Mouse (Mus musculus) heart, embryonic 14.5 days (tissue): ENCODE results near the gene Acsm5. TPM values are rescaled to one million over a fixed set of nuclear protein-coding genes. Genes with fewer than 3 reads are reported as not detected.

Source experiments
- ATAC-seq: fragments of 200-750 bp; cut with Nextera tagmentation; 2 replicates; pipeline ENCODE4 v1.8.0; 2017; ENCODE audit warnings: low read depth, moderate TSS enrichment; ENCODE audit not compliant: insufficient number of reproducible peaks, insufficient read depth, low FRiP score
- H3K27ac ChIP-seq, 2 experiments: fragments of 200-500 bp in 1 of 2; fragments of 300-500 bp in 1 of 2; sonication (generic) in 1 of 2; replicated peaks in 1 of 2; 2 replicates each; pipeline ENCODE4 v1.5.1; 2012 to 2014; ENCODE audit warnings: low read depth in 2 of 2, low read length in 2 of 2, control low read depth in 1 of 2, mild to moderate bottlenecking in 1 of 2, mixed read lengths in 1 of 2; ENCODE audit not compliant: control insufficient read depth in 1 of 2, insufficient read depth in 1 of 2
- H3K27me3 ChIP-seq: fragments of 300-500 bp; sonication (generic); 2 replicates; pipeline ENCODE4 v1.6.1; 2014; ENCODE audit warnings: mild to moderate bottlenecking, low read length, control low read depth; ENCODE audit not compliant: control insufficient read depth, insufficient read depth
- H3K36me3 ChIP-seq: fragments of 300-500 bp; sonication (generic); 2 replicates; pipeline ENCODE4 v1.6.1; 2014; ENCODE audit warnings: mild to moderate bottlenecking, control low read depth, low read length, mixed read lengths; ENCODE audit not compliant: control insufficient read depth, insufficient read depth
- H3K4me1 ChIP-seq, 2 experiments: fragments of 200-500 bp in 1 of 2; fragments of 300-500 bp in 1 of 2; sonication (generic) in 1 of 2; 2 replicates each; pipeline ENCODE4 v1.6.1; 2012 to 2014; ENCODE audit warnings: low read length in 2 of 2, control low read depth in 1 of 2, mixed read lengths in 1 of 2; ENCODE audit not compliant: control insufficient read depth in 2 of 2, insufficient read depth in 2 of 2
- H3K4me2 ChIP-seq: fragments of 300-500 bp; sonication (generic); 2 replicates; pipeline ENCODE4 v1.6.1; 2014; ENCODE audit warnings: mild to moderate bottlenecking, low read length
- H3K4me3 ChIP-seq, 2 experiments: fragments of 200-500 bp in 1 of 2; fragments of 300-500 bp in 1 of 2; sonication (generic) in 1 of 2; 2 replicates each; pipeline ENCODE4 v1.5.1; 2012 to 2014; ENCODE audit warnings: low read length in 2 of 2, mild to moderate bottlenecking in 2 of 2, control low read depth in 1 of 2, low read depth in 1 of 2, moderate library complexity in 1 of 2; ENCODE audit not compliant: control insufficient read depth in 1 of 2, insufficient read depth in 1 of 2
- H3K9ac ChIP-seq: fragments of 300-500 bp; sonication (generic); 2 replicates; pipeline ENCODE4 v1.6.1; 2014; ENCODE audit warnings: mild to moderate bottlenecking, low read length
- H3K9me3 ChIP-seq: fragments of 300-500 bp; sonication (generic); 2 replicates; pipeline ENCODE4 v1.6.1; 2016; ENCODE audit warnings: low read length, control low read depth; ENCODE audit not compliant: control insufficient read depth
- WGBS: fragments of 180-500 bp; shearing (Covaris S2); extraction: QIAGEN DNeasy Blood & Tissue Kit; methylation state at CpG from one replicate; pipeline ENCODE4 v1.1.7; 2014; 5-methylcytosine and 5-hydroxymethylcytosine counted together
- polyA plus RNA-seq: library from polyadenylated mRNA; unstranded; fragments of >200 nt; fragmentation: Nextera tagmentation; extraction: Ambion mirVana; gene quantifications from 2 replicates; pipeline ENCODE4 v1.2.1, GENCODE M21; 2014

The Acsm5 gene
- polyA plus RNA-seq, 1 experiment from 2014 or later, result not detected

DNA sequence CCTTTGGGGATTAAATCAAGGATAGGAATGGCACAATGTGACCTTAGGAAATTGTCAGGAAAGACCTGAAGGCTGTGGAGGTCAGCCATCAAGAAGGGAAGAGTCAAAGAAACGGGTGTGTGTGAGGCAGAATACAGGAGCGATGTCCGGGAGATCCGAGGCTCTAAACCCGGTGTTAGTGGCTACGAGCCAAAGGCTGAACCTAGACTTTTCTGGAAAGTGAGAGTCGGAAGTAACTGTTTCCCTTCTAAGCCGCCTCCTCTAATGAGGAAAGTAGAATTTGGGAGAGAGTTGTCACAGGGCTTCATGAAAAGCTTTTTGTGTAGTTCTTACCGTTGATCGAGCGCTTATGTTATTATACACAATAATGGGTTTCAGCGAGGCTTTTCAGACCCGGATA is 7.2 kb downstream of the Acsm5 start:
- H3K4me1 ChIP-seq, result no peaks in the 10 kb centered on the region
- H3K4me3 ChIP-seq, result no peak overlapping the region
- 77% methylated on average over 13 of the region's 13 CpGs for WGBS
- H3K9ac ChIP-seq, result no peak overlapping the region
- no peaks in the 10 kb centered on the region for H3K9me3 ChIP-seq
- no peaks in the 10 kb centered on the region for H3K36me3 ChIP-seq
- ATAC-seq, result no peak
- no peak overlapping the region for H3K4me2 ChIP-seq
- H3K27me3 ChIP-seq, result no peaks in the 10 kb centered on the region
- no peak overlapping the region for H3K27ac ChIP-seq

DNA sequence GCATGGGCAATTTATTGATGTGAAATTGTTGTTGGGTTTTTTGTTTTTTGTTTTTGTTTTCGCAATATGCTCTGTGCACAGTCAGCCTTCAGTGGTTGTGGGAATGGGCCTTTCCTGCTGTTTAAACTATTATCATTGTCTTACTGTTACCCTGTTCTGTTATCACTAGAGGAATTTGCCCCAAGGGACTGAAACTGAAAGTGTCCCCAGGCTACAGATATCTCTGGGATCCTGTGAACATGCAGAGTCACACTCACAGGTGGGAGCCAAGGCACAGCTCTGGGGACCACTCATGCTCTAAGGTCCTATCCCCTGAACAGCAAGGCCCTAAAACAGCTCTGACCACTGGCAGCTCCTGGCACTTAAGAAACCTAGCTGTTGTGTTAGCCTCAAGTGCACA is 7.9 kb downstream of the Acsm5 start:
- WGBS, result 86% methylated on average over 1 of the region's 1 CpGs
- H3K4me2 ChIP-seq, result no peak overlapping the region

GRCm38 (mm10) chr7:119527548-119527947 is 8.3 kb downstream of the Acsm5 start:
- Histone ChIP-seq H3K9ac (no peak overlapping the region), H3K9me3 (no peaks in the 10 kb centered on the region), H3K27me3 (no peaks in the 10 kb centered on the region), H3K27ac (no peak overlapping the region), H3K4me2 (no peak overlapping the region), H3K4me1 (no peaks in the 10 kb centered on the region), H3K36me3 (no peaks in the 10 kb centered on the region), H3K4me3 (no peak overlapping the region)
- 71% methylated on average over 2 of the region's 2 CpGs for WGBS
- ATAC-seq, result no peak

More for the DNA sequence above, 7.9 kb downstream of the Acsm5 start:
- Histone ChIP-seq H3K27ac (no peak overlapping the region), H3K9ac (no peak overlapping the region), H3K4me3 (no peak overlapping the region), H3K36me3 (no peaks in the 10 kb centered on the region), H3K9me3 (no peaks in the 10 kb centered on the region), H3K27me3 (no peaks in the 10 kb centered on the region), H3K4me1 (no peaks in the 10 kb centered on the region)
- no peak for ATAC-seq

GRCm38 (mm10) chr7:119528617-119529016 is 9.4 kb downstream of the Acsm5 start:
- Histone ChIP-seq H3K4me2 (no peak overlapping the region), H3K9me3 (no peaks in the 10 kb centered on the region), H3K36me3 (no peaks in the 10 kb centered on the region), H3K27me3 (no peaks in the 10 kb centered on the region), H3K9ac (no peak overlapping the region), H3K27ac (no peak overlapping the region), H3K4me3 (no peak overlapping the region), H3K4me1 (no peaks in the 10 kb centered on the region)
- ATAC-seq, result no peak
- 60% methylated on average over 7 of the region's 7 CpGs for WGBS

- no peaks in the 10 kb centered on the region for H3K27me3 ChIP-seq
- no peak overlapping the region for H3K9ac ChIP-seq
- no peak overlapping the region for H3K27ac ChIP-seq
- no peak overlapping the region for H3K4me2 ChIP-seq
- H3K4me1 ChIP-seq, result no peaks in the 10 kb centered on the region
- H3K9me3 ChIP-seq, result no peaks in the 10 kb centered on the region
- H3K4me3 ChIP-seq, result no peak overlapping the region
- no peak for ATAC-seq
- no peaks in the 10 kb centered on the region for H3K36me3 ChIP-seq
- WGBS, result 36% methylated on average over 1 of the region's 1 CpGs
Measured at GRCm38 (mm10) chr7:119532924-119533323, 13.7 kb downstream of the Acsm5 start.

- H3K36me3 ChIP-seq, result no peaks in the 10 kb centered on the region
- ATAC-seq, result no peak
- H3K4me3 ChIP-seq, result no peak overlapping the region
- no peaks in the 10 kb centered on the region for H3K27me3 ChIP-seq
- no peak overlapping the region for H3K27ac ChIP-seq
- H3K4me2 ChIP-seq, result no peak overlapping the region
- H3K9me3 ChIP-seq, result no peaks in the 10 kb centered on the region
- WGBS, result 59% methylated on average over 2 of the region's 2 CpGs
- no peaks in the 10 kb centered on the region for H3K4me1 ChIP-seq
- H3K9ac ChIP-seq, result no peak overlapping the region
Measured at GRCm38 (mm10) chr7:119534389-119534788, 15.1 kb downstream of the Acsm5 start.

DNA sequence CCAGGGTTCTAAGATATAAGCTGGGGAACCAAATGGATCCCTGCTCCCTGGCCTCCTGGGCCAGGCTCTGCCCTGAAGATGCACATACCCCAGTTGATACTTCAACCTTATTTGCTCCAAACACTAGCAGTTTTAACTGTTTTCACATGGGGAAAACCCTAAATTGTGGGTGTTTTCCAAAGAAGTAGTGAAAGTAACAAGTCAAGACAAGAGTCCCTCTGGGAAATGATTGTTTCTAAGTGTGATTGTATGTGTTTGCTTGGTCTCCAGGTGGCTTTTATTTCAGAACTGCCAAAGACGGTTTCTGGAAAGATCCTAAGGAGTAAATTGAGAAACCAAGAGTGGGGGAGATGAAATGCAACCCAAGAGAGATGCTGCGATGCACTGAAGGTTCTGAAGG is 23.2 kb downstream of the Acsm5 start:
- Histone ChIP-seq H3K9me3 (no peaks in the 10 kb centered on the region), H3K4me2 (no peak overlapping the region), H3K27me3 (no peaks in the 10 kb centered on the region), H3K4me1 (no peaks in the 10 kb centered on the region), H3K4me3 (no peak overlapping the region), H3K27ac (no peak overlapping the region), H3K36me3 (no peaks in the 10 kb centered on the region), H3K9ac (no peak overlapping the region)
- ATAC-seq, result no peak
- WGBS, result 65% methylated on average over 2 of the region's 2 CpGs

- Histone ChIP-seq H3K27ac (no peak overlapping the region), H3K4me3 (no peak overlapping the region), H3K4me1 (no peaks in the 10 kb centered on the region), H3K9me3 (no peaks in the 10 kb centered on the region), H3K4me2 (no peak overlapping the region), H3K27me3 (no peaks in the 10 kb centered on the region), H3K36me3 (no peaks in the 10 kb centered on the region), H3K9ac (no peak overlapping the region)
- no peak for ATAC-seq
Measured at GRCm38 (mm10) chr7:119545572-119545971, 26.3 kb downstream of the Acsm5 start.
